Mouse (Mus musculus) MEL (cell line): Measurements from ENCODE around the gene Veph1. TPM values are rescaled to one million over a fixed set of nuclear protein-coding genes. Genes with fewer than 3 reads are reported as not detected.

ENCODE experiments used
- DNase-seq: peaks from one replicate; pipeline ENCODE4 v3.0.0; 2011; ENCODE audit warnings: low read depth, low spot score
- H3K27ac ChIP-seq: 2 replicates; pipeline ENCODE4 v1.5.1; 2012; ENCODE audit warnings: low read depth, mild to moderate bottlenecking, control low read depth, low read length, moderate library complexity; ENCODE audit not compliant: control insufficient read depth
- H3K27me3 ChIP-seq, 2 experiments: fragments of 150-350 bp in 1 of 2; sonication (generic) in 1 of 2; 2 replicates each; pipeline ENCODE4 v1.6.1; 2012; ENCODE audit warnings: low read length in 2 of 2, mild to moderate bottlenecking in 2 of 2, improper control_type of control experiment in 1 of 2, moderate library complexity in 1 of 2; ENCODE audit not compliant: insufficient read depth in 2 of 2, control insufficient read depth in 1 of 2
- H3K36me3 ChIP-seq, 2 experiments: 2 replicates each; pipeline ENCODE4 v1.6.1; 2012 to 2014; ENCODE audit warnings: low read length in 2 of 2, improper control_type of control experiment in 1 of 2, inconsistent platforms in 1 of 2, mild to moderate bottlenecking in 1 of 2; ENCODE audit not compliant: insufficient read depth in 2 of 2, control insufficient read depth in 1 of 2
- H3K4me1 ChIP-seq, 2 experiments: fragments of 150-350 bp in 1 of 2; sonication (generic) in 1 of 2; 2 replicates each; pipeline ENCODE4 v1.6.1; 2012; ENCODE audit warnings: low read length in 2 of 2, improper control_type of control experiment in 1 of 2, mild to moderate bottlenecking in 1 of 2; ENCODE audit not compliant: insufficient read depth in 2 of 2, control insufficient read depth in 1 of 2
- H3K4me3 ChIP-seq, 2 experiments: fragments of 150-350 bp in 1 of 2; sonication (generic) in 1 of 2; 2 replicates each; pipeline ENCODE4 v1.5.1; 2012; ENCODE audit warnings: low read depth in 2 of 2, low read length in 2 of 2, mild to moderate bottlenecking in 2 of 2, moderate library complexity in 2 of 2, control low read depth in 1 of 2, improper control_type of control experiment in 1 of 2; ENCODE audit not compliant: control insufficient read depth in 1 of 2, insufficient read depth in 1 of 2
- H3K79me2 ChIP-seq: 2 replicates; pipeline ENCODE4 v1.6.1; 2012; ENCODE audit warnings: mild to moderate bottlenecking, low read length, moderate library complexity; ENCODE audit not compliant: control insufficient read depth, poor library complexity, insufficient read depth
- H3K9ac ChIP-seq: 2 replicates; pipeline ENCODE4 v1.6.1; 2012; ENCODE audit warnings: low read depth, mild to moderate bottlenecking, control low read depth, low read length, moderate library complexity; ENCODE audit not compliant: control insufficient read depth, poor library complexity, severe bottlenecking
- H3K9me3 ChIP-seq: fragments of 150-350 bp; sonication (generic); replicated peaks from 2 replicates; pipeline ENCODE4 v1.6.1; 2012; ENCODE audit warnings: mild to moderate bottlenecking, low read length, improper control_type of control experiment, moderate library complexity; ENCODE audit not compliant: insufficient read depth
- CHD1 ChIP-seq: IDR thresholded peaks from 2 replicates; pipeline ENCODE4 v1.6.1; 2012; ENCODE audit warnings: low read depth, mild to moderate bottlenecking, inconsistent platforms, low read length, improper control_type of control experiment
- CHD2 ChIP-seq: IDR thresholded peaks from 2 replicates; pipeline ENCODE4 v1.6.1; 2011; ENCODE audit warnings: low read length, improper control_type of control experiment
- CTCF ChIP-seq, 3 experiments: IDR thresholded peaks in 2 of 3; conservative IDR thresholded peaks in 1 of 3; 2 replicates each; pipeline ENCODE4 v1.5.1; 2011 to 2012; ENCODE audit warnings: low read length in 3 of 3, low read depth in 2 of 3, mild to moderate bottlenecking in 2 of 3, improper control_type of control experiment in 1 of 3, inconsistent platforms in 1 of 3, mixed read lengths in 1 of 3, moderate library complexity in 1 of 3; ENCODE audit not compliant: control insufficient read depth in 1 of 3, insufficient read depth in 1 of 3, poor library complexity in 1 of 3, severe bottlenecking in 1 of 3
- EP300 ChIP-seq, 2 experiments: IDR thresholded peaks; 2 replicates each; pipeline ENCODE4 v1.6.1; 2011; ENCODE audit warnings: improper control_type of control experiment in 2 of 2, low read length in 2 of 2, low read depth in 1 of 2, mild to moderate bottlenecking in 1 of 2
- GATA1 ChIP-seq: IDR thresholded peaks from 2 replicates; pipeline ENCODE4 v1.6.1; 2011; ENCODE audit warnings: low read depth, low read length, improper control_type of control experiment
- JUND ChIP-seq: IDR thresholded peaks from 2 replicates; pipeline ENCODE4 v1.6.1; 2011; ENCODE audit warnings: low read depth, mild to moderate bottlenecking, improper control_type of control experiment, low read length
- KAT2A ChIP-seq: conservative IDR thresholded peaks from 2 replicates; pipeline ENCODE4 v1.6.1; 2012; ENCODE audit warnings: low read depth, low read length, improper control_type of control experiment, inconsistent platforms
- MEF2A ChIP-seq: IDR thresholded peaks from 2 replicates; pipeline ENCODE4 v1.6.1; 2014; ENCODE audit warnings: low read depth, mild to moderate bottlenecking, inconsistent platforms, low read length, improper control_type of control experiment; ENCODE audit not compliant: poor library complexity, insufficient replicate concordance, severe bottlenecking; ENCODE audit errors: extremely low read depth
- MYB ChIP-seq: IDR thresholded peaks from 2 replicates; pipeline ENCODE4 v1.6.1; 2011; ENCODE audit warnings: mild to moderate bottlenecking, low read depth, low read length, improper control_type of control experiment
- NELFE ChIP-seq: IDR thresholded peaks from 2 replicates; pipeline ENCODE4 v1.6.1; 2011; ENCODE audit warnings: low read depth, low read length, improper control_type of control experiment
- POLR2AphosphoS2 ChIP-seq: IDR thresholded peaks from 2 replicates; pipeline ENCODE4 v1.6.1; 2011; ENCODE audit warnings: low read length, improper control_type of control experiment
- RAD21 ChIP-seq: IDR thresholded peaks from 2 replicates; pipeline ENCODE4 v1.6.1; 2011; ENCODE audit warnings: mild to moderate bottlenecking, low read depth, low read length, improper control_type of control experiment
- RCOR1 ChIP-seq: IDR thresholded peaks from 2 replicates; pipeline ENCODE4 v1.6.1; 2012; ENCODE audit warnings: low read depth, mild to moderate bottlenecking, inconsistent platforms, low read length, improper control_type of control experiment
- TAL1 ChIP-seq: IDR thresholded peaks from 2 replicates; pipeline ENCODE4 v1.6.1; 2012; ENCODE audit warnings: mild to moderate bottlenecking, inconsistent platforms, low read length, moderate library complexity, mixed read lengths
- TCF12 ChIP-seq: IDR thresholded peaks from 2 replicates; pipeline ENCODE4 v1.6.1; 2014; ENCODE audit warnings: low read depth, mild to moderate bottlenecking, inconsistent platforms, low read length, improper control_type of control experiment, moderate library complexity
- UBTF ChIP-seq: IDR thresholded peaks from 2 replicates; pipeline ENCODE4 v1.6.1; 2012; ENCODE audit warnings: low read depth, mild to moderate bottlenecking, inconsistent platforms, low read length, improper control_type of control experiment, moderate library complexity, borderline replicate concordance; ENCODE audit not compliant: insufficient read depth
- USF1 ChIP-seq: IDR thresholded peaks from 2 replicates; pipeline ENCODE4 v1.6.1; 2014; ENCODE audit warnings: low read depth, mild to moderate bottlenecking, inconsistent platforms, low read length, improper control_type of control experiment, moderate library complexity
- ZMIZ1 ChIP-seq: IDR thresholded peaks from 2 replicates; pipeline ENCODE4 v1.6.1; 2012; ENCODE audit warnings: low read depth, mild to moderate bottlenecking, inconsistent platforms, low read length, improper control_type of control experiment, moderate library complexity
- polyA plus RNA-seq, 2 experiments: library from polyadenylated mRNA; stranded (reverse) in 1 of 2; unstranded in 1 of 2; fragments of >175 nt in 1 of 2; fragments of >200 nt in 1 of 2; gene quantifications; 2 replicates each; pipeline versions ENCODE4 v1.2.1 to v1.2.4; 2012; ENCODE audit warnings: low replicate concordance in 2 of 2, low read depth in 1 of 2; ENCODE audit not compliant: insufficient read length in 2 of 2, insufficient read depth in 1 of 2, missing spikeins in 1 of 2
- total RNA-seq: library from RNA; depleted of rRNA; stranded (reverse); fragments of 300-350 nt; gene quantifications from 2 replicates; pipeline ENCODE4 v1.2.3, GENCODE M21; 2012

Veph1 gene
- total and polyA plus RNA-seq, 3 experiments = 0.01 TPM; not detected in 2

- Histone ChIP-seq H3K27me3 (no peaks in the 10 kb centered on the region), H3K36me3 (no peaks in the 10 kb centered on the region), H3K27ac (no peak overlapping the region), H3K9me3 (no peaks in the 10 kb centered on the region), H3K4me3 (no peak overlapping the region), H3K79me2 (no peaks in the 10 kb centered on the region), H3K9ac (no peak overlapping the region), H3K4me1 (no peaks in the 10 kb centered on the region)
- TF ChIP-seq CHD2 (no peak), RAD21 (no peak), GATA1 (no peak), USF1 (no peak), ZMIZ1 (no peak), UBTF (no peak), TCF12 (no peak), NELFE (no peak), CHD1 (no peak), KAT2A (no peak), TAL1 (no peak), MEF2A (no peak), EP300 (IDR thresholded peaks at IDR 0.05; ENCODE audit: low read depth in 1 of 2, low read length in 2 of 2) (no peak)
- DNase-seq = no peak
Measured at GRCm38 (mm10) chr3:66292356-66292946, 4.2 kb downstream of the Veph1 start.

DNA sequence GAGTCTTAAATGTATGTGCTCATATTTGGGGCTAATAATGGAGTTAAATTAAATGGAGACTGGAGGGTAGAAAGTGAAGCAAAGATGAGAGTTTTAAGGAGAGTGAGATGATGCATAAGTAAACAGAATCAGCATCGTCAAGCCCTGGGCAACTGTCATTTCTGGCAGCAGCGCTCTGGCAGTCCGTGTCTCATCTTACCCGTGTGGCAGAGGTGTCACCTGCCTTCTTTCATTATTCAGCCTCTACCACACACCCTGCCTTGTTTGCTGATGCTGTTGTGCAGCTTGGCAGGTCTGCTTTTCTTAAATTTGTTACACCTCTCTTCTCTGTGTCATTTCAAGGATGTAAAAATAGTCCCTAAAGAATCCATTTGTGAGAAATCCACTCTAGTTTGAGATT is 33.4 kb downstream of the Veph1 start:
- TF ChIP-seq CTCF (IDR thresholded peaks at IDR 0.05 in 2 of 3, conservative IDR thresholded peaks at IDR 0.05 in 1 of 3; ENCODE audit: control insufficient read depth in 1 of 3, insufficient read depth in 1 of 3, low read depth in 2 of 3, low read length in 3 of 3, poor library complexity in 1 of 3, severe bottlenecking in 1 of 3) (no peak), JUND (no peak), NELFE (no peak), GATA1 (no peak), ZMIZ1 (no peak), RCOR1 (no peak), MYB (no peak), POLR2AphosphoS2 (no peak)
- TF ChIP-seq, all 39 proteins: peak for 0
- Histone ChIP-seq H3K9me3 (no peaks in the 10 kb centered on the region), H3K9ac (no peak overlapping the region), H3K27me3 (no peaks in the 10 kb centered on the region; a peak in 1 of 4 replicates), H3K36me3 (no peaks in the 10 kb centered on the region), H3K27ac (no peak overlapping the region), H3K79me2 (no peaks in the 10 kb centered on the region), H3K4me3 (no peak overlapping the region), H3K4me1 (no peaks in the 10 kb centered on the region)
- DNase-seq = no peak
